Mouse (Mus musculus) limb, embryonic 10.5 days (tissue): ENCODE results near the gene Lgi1. TPM values are rescaled to one million over a fixed set of nuclear protein-coding genes. Genes with fewer than 3 reads are reported as not detected.

ENCODE experiments used
- polyA plus RNA-seq: library from polyadenylated mRNA; unstranded; fragments of >200 nt; fragmentation: Nextera tagmentation; extraction: Ambion mirVana; gene quantifications from 2 replicates; pipeline ENCODE4 v1.2.1, GENCODE M21; 2016

Gene Lgi1
- polyA plus RNA-seq, 1 experiment from 2014 or later = 0.50 TPM

Other genes with a start within 250 kb of the Lgi1 start
- 0.89 and 1.8 TPM in 2 replicates for gene Myof, start 221.0 kb upstream of the Lgi1 start, polyA plus RNA-seq
- 27.3 and 33.1 TPM in 2 replicates for gene Cep55, start 209.5 kb upstream of the Lgi1 start, polyA plus RNA-seq
- 0.41 and 0.59 TPM in 2 replicates for gene Ffar4, start 167.5 kb upstream of the Lgi1 start, polyA plus RNA-seq
- gene Rbp4, start 139.3 kb upstream of the Lgi1 start, polyA plus RNA-seq = 4.5 and 4.7 TPM in 2 replicates
- gene Pde6c, start 131.8 kb upstream of the Lgi1 start, polyA plus RNA-seq = 0.05 TPM in 1 of 2 replicates, not detected in the other
- 40.3 and 47.6 TPM in 2 replicates for gene Fra10ac1, start 40.4 kb upstream of the Lgi1 start, polyA plus RNA-seq
- 3.1 and 4.9 TPM in 2 replicates for gene Slc35g1, start 131.4 kb downstream of the Lgi1 start, polyA plus RNA-seq
- gene Plce1, start 216.6 kb downstream of the Lgi1 start, polyA plus RNA-seq = 1.6 and 2.6 TPM in 2 replicates